Comparison of ENCODE assay signal across 11 mouse cellular contexts in the genomic region with DNA sequence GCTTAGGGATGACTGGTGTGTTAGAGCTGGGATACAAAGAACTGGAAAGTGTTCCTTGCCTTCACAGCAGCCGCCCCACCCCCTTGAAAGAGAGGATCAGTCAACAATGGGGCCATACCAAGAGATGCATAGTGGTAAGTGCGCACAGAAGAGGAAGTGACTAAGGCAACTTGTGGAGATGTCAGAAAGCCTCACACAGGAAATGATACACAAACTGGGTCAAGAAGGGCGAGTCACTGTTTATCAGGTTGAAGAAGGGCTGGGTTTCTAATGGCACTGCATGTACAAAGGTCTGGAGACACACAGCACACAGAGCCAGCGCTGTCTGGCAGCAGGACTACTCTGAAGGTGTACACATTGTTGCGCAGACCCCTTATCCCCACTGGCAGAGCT. TPM values are rescaled to one million over a fixed set of nuclear protein-coding genes. Genes with fewer than 3 reads are reported as not detected.
DNase-seq lines count a peak whose midpoint lies in the region; ATAC-seq lines count a peak whose summit lies in the region.
"Had no signal": no experiment of that assay in that cellular context is flagged by ENCODE, and none has a peak within 500 bp of the region (broad histone marks: within the 10 kb centered on the region; RNA-seq: fewer than 3 reads in every experiment).

No protein-coding gene starts in this region.

- H3K36me3 ChIP-seq in intestine, embryonic 15.5 days, result no peaks in the 10 kb centered on the region
- peaks cover 25% of the 10 kb centered on the region for H3K36me3 ChIP-seq in megakaryocyte, embryonic 14.5 days (replicated peaks; ENCODE audit: low read length)
- H3K36me3 ChIP-seq in midbrain, embryonic 16.5 days (ENCODE audit: control insufficient read depth, insufficient read depth, low read length), result no peaks in the 10 kb centered on the region
- H3K36me3 ChIP-seq in forebrain, embryonic 15.5 days, result no peaks in the 10 kb centered on the region
- H3K36me3 ChIP-seq: stomach, embryonic 15.5 days had no signal

- H3K4me2 ChIP-seq in intestine, embryonic 15.5 days (replicated peaks), result no peak overlapping the region
- H3K4me2 ChIP-seq in midbrain, embryonic 16.5 days (ENCODE audit: low read length), result no peak overlapping the region
- no peak overlapping the region for H3K4me2 ChIP-seq in forebrain, embryonic 15.5 days (replicated peaks)
- H3K4me2 ChIP-seq: stomach, embryonic 15.5 days had no signal

- WGBS in intestine, embryonic 15.5 days, result 70% methylated on average over 5 of the region's 5 CpGs
- WGBS in midbrain, embryonic 16.5 days, result 86% methylated on average over 5 of the region's 5 CpGs
- WGBS in forebrain, embryonic 15.5 days, result 82% methylated on average over 5 of the region's 5 CpGs

- no peaks in the 10 kb centered on the region; the same call in 1 of the 2 replicates for H3K4me1 ChIP-seq in intestine, embryonic 15.5 days (replicated peaks)
- H3K4me1 ChIP-seq in megakaryocyte, embryonic 14.5 days, result peaks cover 99% of the 10 kb centered on the region
- no peaks in the 10 kb centered on the region for H3K4me1 ChIP-seq in midbrain, embryonic 16.5 days (ENCODE audit: control insufficient read depth, insufficient read depth, low read length)
- H3K4me1 ChIP-seq in forebrain, embryonic 15.5 days, result no peaks in the 10 kb centered on the region
- H3K4me1 ChIP-seq: stomach, embryonic 15.5 days had no signal

- no peaks in the 10 kb centered on the region for H3K27me3 ChIP-seq in intestine, embryonic 15.5 days (replicated peaks)
- no peaks in the 10 kb centered on the region for H3K27me3 ChIP-seq in megakaryocyte, embryonic 14.5 days (replicated peaks)
- no peaks in the 10 kb centered on the region for H3K27me3 ChIP-seq in midbrain, embryonic 16.5 days (ENCODE audit: control insufficient read depth, insufficient read depth, low read depth, low read length)
- H3K27me3 ChIP-seq in forebrain, embryonic 15.5 days, result no peaks in the 10 kb centered on the region
- H3K27me3 ChIP-seq: stomach, embryonic 15.5 days had no signal

- no peak overlapping the region for H3K4me3 ChIP-seq in intestine, embryonic 15.5 days (replicated peaks)
- H3K4me3 ChIP-seq in megakaryocyte, embryonic 14.5 days (replicated peaks), result peak overlapping the region; percentile 80
- H3K4me3 ChIP-seq in midbrain, embryonic 16.5 days (ENCODE audit: low read depth, low read length), result no peak overlapping the region
- no peak overlapping the region for H3K4me3 ChIP-seq in forebrain, embryonic 15.5 days
- H3K4me3 ChIP-seq: stomach, embryonic 15.5 days had no signal

- H3K9me3 ChIP-seq in intestine, embryonic 15.5 days, result no peaks in the 10 kb centered on the region
- peaks cover 8% of the 10 kb centered on the region; the same call in 1 of the 2 replicates for H3K9me3 ChIP-seq in megakaryocyte, embryonic 14.5 days
- H3K9me3 ChIP-seq in midbrain, embryonic 16.5 days (replicated peaks; ENCODE audit: control insufficient read depth, low read length, poor library complexity, severe bottlenecking), result no peaks in the 10 kb centered on the region
- H3K9me3 ChIP-seq in forebrain, embryonic 15.5 days, result no peaks in the 10 kb centered on the region
- H3K9me3 ChIP-seq: stomach, embryonic 15.5 days had no signal

- DNase-seq in 3T3-L1 (ENCODE audit: low read depth, low spot score), result peak; percentile 49
- DNase-seq in CD4-positive helper T cell, adult 2 months (ENCODE audit: low read depth, low spot score), result peak; percentile 77
- no peak for DNase-seq in frontal cortex, adult 2 months (ENCODE audit: extremely low spot score in 1 of 2, low spot score in 1 of 2)
- no peak for DNase-seq in embryo, embryonic 11 days

- peak; percentile 34; the same call in 1 of the 2 replicates for ATAC-seq in intestine, embryonic 15.5 days
- ATAC-seq in midbrain, embryonic 16.5 days, result no peak
- ATAC-seq in forebrain, embryonic 15.5 days (replicated peaks), result no peak

- no peak overlapping the region for H3K27ac ChIP-seq in intestine, embryonic 15.5 days
- H3K27ac ChIP-seq in midbrain, embryonic 16.5 days (ENCODE audit: low read length), result no peak overlapping the region
- no peak overlapping the region for H3K27ac ChIP-seq in forebrain, embryonic 15.5 days (replicated peaks)
- H3K27ac ChIP-seq: stomach, embryonic 15.5 days had no signal

- no peak overlapping the region for H3K9ac ChIP-seq in intestine, embryonic 15.5 days
- no peak overlapping the region for H3K9ac ChIP-seq in midbrain, embryonic 16.5 days (ENCODE audit: low read depth, low read length)
- no peak overlapping the region for H3K9ac ChIP-seq in forebrain, embryonic 15.5 days (replicated peaks)
- H3K9ac ChIP-seq: stomach, embryonic 15.5 days had no signal

RNA-seq across cellular contexts. Expression of a gene that starts 45.0 kb away (rescaled TPM):
- polyA plus RNA-seq in intestine, embryonic 15.5 days (2015; fragmentation: Nextera tagmentation; extraction: Ambion mirVana), result not detected in 2 replicates
- not detected in 2 replicates for polyA plus RNA-seq in megakaryocyte, embryonic 14.5 days (2012; ENCODE audit: insufficient read depth, low replicate concordance)
- not detected in 2 replicates for polyA plus RNA-seq in frontal cortex, adult 2 months (2012; rRNA removed)
- polyA plus RNA-seq in midbrain, embryonic 16.5 days (2015; fragmentation: Nextera tagmentation; extraction: Ambion mirVana), result not detected in 2 replicates
- polyA plus RNA-seq in forebrain, embryonic 15.5 days (2015; fragmentation: Nextera tagmentation; extraction: Ambion mirVana), result not detected in 2 replicates
- polyA plus RNA-seq: cortical plate, adult 2 months; neural tube, embryonic 11.5 days; stomach, embryonic 15.5 days had no signal

Comparison
In these comparisons a context has a peak if more than half of its experiments do, and no peak if none do; other contexts are left out.
1. DNase-seq: peak in 3T3-L1 (single experiment) and CD4-positive helper T cell, adult 2 months (single experiment); none in frontal cortex, adult 2 months (0 of 2) and embryo, embryonic 11 days (single experiment).